Mouse (Mus musculus): ENCODE data around the gene Sohlh2.

Gene Sohlh2

DNA sequence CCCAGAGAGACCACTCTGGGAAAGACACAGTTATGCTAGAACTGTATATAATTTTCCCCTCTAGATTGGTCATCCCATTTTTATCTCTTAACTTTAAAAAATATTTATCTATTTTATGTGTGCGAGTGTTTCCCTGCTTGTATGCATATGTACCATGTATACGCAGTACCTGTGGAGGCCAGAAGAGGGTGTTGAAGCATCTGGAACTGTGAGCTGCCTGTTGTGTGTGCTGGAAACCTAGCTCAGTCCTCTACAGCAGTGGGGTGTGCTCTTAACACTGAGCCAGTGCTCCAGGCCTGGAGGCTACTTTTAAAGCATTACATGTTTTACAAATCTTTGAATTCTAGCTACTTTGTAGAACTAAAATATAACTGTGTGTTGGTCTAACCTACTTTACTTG is 24.6 kb downstream of the Sohlh2 start:
- intact Hi-C loops (cut with DNase I) = no loop called here

DNA sequence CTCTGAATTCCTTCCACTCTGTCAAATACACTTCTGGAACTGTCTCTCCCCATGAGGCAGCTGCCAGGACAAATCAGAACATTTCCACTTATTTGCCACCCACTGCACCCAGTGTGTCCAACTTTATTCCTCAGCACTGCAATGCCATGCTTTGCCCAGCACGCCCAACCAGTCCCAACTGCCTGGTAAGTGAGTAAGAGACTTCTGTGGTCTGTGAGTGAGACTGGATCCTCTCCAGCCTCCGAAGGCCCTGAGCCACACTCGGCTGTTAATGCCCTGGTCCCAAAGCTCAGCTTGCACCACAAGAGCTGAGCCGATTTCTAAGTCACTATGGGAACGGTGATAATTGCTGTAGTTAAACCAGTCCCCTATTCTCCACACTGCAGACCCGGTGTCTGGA is 25.8 kb downstream of the Sohlh2 start:
- intact Hi-C loops (cut with DNase I) = no loop called here

DNA sequence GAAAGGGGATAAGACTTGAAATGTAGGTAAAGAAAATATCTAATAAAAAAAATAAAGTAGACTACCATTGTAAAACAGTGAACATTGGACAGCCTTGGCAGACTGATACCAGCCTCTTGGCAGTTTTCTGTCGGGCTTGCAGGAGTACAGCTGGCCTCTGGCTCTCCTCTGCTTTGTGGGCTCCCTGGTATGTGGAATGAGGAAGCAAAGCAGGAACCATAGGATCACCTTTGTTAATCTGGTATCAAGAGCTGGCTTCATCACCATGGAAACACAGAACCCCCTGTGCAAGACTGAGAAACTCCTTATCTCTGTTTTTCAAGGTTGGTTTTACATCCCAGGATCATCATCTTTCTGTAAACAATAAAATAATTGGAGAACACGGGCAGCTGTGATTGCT is 30.4 kb downstream of the Sohlh2 start:
- intact Hi-C loops (cut with DNase I) = no loop called here

DNA sequence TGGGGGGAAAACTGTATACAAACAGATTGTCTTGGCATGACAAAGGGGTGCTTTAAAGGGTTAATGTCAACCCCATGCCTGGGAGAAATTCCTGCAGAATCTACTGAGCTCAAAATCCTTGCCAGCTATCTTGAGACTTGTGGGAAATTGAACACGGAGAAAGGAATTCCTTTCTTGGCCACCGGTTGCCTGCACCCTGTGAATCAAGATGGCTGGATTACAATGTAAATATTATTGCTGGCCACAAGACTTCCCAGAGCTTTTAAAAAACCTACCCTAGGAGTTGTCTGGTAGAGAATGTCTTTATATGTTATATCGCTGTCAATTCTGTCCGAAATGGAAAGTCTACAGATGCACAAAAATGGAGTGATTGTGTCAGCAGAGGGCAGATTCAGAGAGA is 32.0 kb downstream of the Sohlh2 start:
- intact Hi-C loops (cut with DNase I) = no loop called here

DNA sequence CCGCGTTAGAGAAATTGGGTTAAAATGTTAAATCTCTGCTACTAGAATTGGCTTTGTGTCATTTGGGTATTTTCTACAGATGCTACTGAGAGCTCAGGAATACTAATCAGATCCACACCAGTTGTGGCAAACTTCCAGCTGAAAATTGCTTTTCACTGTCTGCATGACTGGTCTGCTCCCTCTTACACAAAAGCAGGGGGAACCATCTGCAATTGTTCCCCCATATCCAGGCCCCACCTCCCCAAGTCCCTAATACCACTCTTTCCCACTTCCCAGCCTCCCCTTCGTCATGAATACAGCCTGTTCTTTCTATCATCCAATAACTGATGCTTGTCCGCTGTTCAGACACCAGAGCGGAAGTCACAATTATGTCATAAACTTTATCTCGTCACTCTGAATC is 32.6 kb downstream of the Sohlh2 start:
- intact Hi-C loops (cut with DNase I) = no loop called here

DNA sequence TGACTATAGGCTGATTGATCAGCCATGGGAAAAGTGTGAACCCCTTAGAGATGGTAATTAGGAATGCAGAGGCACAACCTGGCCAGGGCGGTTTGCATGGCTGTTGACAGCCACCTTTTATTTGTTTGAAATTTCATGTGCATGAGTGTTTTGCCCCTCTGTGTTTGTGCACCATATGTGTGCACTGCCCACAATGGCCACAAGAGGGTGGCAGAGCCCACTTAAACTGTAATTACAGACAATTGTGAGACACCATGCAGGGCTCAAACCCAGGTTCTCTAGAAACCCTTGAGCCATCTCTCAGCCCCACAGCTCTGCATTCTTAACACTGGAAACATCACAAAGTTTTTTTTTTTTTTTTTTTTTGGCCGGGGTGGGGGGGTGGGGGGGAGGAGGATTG is 40.7 kb downstream of the Sohlh2 start:
- intact Hi-C loops (cut with DNase I) = no loop called here

DNA sequence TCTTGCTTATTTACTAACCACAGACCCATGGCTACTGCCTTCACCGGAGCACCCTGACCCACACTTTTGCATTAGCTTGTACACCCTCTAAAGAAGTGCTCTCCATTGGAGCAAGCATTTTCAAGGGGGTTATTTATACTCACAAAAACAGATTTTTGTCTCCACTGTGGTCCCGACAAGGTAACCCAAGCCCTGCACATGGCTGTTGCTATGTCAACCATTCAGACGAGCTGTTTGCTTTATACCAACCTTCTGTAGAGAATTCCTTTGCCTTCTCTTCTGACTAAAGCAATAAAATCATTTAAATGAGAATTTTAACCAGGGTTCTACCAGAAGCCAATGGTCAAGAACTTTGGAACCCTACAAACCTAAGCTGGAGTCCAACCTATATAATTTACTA is 42.0 kb downstream of the Sohlh2 start:
- intact Hi-C loops (cut with DNase I) = no loop called here

DNA sequence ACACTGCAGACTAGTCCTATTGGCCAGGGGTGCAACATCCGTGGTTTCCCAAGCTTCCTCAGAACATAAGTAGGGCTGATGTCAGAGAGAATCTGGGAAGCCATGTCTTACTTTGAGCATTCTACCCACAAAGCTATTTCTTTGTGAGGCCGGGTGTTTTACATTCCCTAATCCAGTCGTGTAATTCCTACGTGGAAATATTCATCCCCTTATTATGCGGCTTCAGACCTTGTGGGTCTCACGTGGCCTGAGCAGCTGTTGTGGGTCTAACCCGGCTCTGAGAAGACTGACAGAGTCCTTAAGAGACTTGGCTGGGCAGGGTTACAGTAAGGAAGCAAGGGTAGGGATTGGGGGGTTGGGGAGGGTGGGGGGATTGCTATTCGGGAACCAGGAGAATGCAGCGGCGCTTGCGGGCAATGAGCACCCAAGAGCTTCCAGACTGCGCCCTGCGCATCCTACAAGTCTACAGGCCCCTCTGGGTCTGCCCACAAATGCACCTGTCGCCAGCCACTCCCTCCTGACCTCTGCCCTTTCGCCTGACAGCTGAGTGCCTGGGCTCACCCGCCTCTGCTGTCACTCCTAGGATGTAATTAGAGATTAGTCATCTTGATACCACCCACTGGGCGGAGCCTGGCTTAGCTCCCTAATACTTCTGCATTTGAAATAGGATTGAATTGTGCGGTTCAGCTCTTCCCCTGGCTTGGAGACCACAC is 44.8 kb downstream of the Sohlh2 start:
- intact Hi-C loops (cut with DNase I) = no loop called here

DNA sequence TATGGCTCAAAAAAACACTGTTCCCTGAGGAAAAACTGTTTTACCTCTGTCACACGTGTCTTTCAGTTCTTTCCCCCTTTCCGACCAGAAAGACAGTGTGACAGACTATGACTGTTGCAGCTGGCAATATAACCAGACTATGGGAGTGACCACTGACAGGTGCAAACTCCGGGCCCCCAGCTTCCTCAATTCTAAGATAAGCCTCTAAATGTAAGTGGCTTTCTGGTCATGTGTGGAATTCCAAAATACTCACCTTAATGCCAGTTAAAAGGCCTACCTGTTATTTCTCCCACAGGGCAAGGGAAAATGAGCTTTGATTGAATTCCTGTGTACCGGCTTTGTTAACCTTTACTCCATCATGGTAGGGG is 45.4 kb downstream of the Sohlh2 start:
- intact Hi-C loops (cut with DNase I) = no loop called here

DNA sequence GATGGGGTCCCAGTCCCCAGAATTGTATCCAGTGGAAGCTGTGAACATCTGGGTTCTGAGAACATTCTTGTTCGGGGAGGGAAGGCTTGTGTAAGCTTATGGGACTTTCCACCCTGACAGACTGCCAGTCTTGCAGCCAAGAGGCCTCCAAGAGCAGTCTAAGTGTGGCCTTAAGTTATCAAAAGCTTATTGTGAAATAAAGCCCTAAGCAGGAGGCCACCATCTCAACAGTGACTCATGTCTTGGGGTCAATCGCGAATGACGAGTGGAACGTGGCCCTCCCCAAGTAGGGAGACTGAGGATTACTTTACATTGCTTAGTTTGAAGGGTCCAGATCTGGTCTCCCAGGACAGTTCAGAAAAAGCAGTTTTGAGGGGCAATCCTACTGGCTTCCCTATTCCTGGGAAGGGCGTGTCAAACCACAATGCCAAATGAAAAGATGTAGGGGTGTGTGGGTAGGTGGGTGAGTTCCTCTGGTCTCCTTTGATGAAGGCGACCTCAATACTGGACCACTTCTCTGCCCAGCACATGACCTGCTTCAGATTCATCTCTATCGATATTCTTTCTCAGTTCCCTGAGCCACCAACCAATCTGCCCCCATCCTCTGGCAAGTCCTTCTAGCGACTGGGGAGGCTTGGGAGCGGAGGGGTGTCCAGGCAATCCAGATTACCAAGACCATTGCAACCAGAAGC is 60.0 kb downstream of the Sohlh2 start, which contains the start of gene Dclk1:
TSS of gene Dclk1 (plus strand) at position 635 of the 692 bp plus-strand sequence.
- intact Hi-C loops (cut with DNase I) = no loop called here

DNA sequence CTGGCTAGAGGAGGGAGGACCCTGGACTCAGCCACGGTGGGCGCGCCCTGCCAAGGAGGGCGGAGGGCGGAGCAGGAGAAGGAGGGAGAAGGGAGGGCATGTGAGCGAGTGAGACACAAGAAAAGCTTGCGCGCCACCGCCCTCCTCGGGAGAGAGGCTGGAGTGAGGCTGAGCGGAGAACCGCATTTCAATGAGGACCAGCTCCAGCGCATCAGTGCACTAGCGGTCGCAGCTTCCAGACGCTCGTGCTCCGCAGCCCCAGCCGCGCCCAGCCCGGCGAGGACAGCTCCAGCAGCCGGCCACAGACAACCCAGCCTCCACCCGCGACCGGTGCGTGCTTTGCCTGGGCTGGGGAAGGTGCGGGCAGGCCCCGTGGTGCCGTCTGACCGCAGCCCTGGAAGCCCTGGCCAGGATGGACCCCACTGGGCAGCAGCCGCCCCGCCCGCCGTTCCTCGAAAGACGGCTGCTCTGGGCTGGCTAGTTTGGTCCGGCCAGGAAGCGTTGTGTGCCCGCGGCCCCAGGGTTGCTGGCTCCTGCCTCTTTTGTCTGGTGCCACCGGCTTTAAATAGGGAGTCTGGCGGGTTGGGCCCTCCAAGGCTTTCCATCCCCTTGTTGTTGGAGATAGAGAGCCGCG is 60.7 kb downstream of the Sohlh2 start:
- intact Hi-C loops (cut with DNase I) = no loop called here

DNA sequence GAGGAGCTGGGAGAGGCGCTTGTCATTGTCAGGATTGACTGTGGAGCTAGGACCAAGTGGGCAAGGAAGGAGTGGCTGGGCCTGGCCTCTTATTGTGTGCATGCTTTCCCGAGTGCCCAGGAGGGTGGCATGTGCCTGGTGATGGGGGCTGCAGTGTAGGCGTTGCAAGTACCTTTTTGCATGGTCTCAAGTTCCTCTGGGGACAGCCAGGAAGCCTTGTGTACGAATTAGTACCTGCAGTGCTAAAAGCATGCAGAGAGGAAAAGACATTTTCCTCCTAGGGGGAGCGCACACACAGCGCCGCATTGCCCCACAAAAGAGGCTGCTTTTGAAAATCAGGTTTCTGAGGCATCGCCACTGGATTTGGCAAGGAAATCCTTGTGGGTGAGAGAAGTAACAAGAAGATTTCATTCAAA is 61.2 kb downstream of the Sohlh2 start:
- intact Hi-C loops (cut with DNase I) = no loop called here

DNA sequence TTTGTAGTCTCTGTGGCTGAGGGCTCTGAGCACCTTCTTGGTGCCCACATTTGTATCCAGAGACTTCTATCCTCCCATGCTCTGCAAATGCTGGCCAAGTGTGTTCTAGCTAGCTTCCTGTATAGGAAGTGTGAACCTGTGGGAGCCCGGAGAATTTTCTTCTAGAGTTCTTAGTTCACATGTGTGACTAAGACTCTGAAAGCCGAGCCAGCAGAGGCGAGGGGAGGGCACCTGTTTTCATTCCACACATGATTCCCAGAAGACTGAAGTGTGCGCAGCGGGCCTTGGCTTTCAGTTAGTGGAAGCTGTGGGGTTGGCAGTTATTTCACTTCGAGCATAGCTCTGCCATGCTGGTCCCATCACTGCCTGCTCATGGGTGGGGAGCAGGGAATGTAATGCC is 62.3 kb downstream of the Sohlh2 start:
- intact Hi-C loops (cut with DNase I) = no loop called here

DNA sequence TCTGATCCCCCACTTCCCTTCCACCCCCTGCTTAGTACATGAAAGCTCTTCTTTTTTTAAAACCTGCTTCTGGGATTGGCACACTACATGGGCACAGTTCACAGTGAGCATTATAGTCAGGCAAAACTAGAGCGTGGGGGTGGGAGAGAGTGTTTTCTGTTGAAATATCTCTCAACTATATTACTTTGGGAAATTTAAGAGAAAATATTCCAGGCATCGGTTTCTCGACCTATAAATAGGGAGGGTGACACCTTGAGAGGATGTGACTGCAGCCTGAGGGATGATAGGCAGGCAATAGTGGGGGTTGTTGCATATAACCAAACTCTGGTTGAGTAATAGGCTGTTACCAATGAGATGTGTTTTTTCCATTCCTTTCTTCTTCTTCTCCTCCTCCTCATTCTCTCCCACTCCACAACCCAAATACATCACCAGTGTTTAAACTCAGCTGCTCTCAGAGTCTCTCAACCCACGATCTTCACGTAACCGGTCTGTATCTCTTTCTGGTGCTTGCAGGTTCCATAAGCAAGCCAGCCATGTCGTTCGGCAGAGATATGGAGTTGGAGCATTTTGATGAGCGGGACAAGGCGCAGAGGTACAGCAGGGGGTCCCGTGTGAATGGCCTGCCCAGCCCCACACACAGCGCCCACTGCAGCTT is 64.9 kb downstream of the Sohlh2 start:
- intact Hi-C loops (cut with DNase I) = no loop called here

DNA sequence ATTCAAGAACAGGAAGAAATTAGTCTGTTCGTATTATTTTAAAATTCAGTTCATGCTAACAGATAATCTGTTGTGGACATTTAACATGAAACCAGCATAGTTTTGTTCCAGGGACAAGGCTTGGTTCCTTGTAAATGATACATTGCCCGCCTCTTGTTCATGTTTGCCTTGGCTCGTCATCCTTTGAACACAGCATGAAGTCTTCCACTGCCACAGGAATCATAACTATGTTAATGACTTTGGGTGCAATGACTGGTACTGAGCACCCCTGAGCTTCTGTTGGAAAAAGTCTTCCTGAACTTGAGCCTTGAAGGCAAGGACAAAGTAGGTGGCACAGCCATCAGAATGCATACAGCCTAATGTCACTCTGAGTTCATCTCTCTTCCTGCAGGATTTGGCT is 66.2 kb downstream of the Sohlh2 start:
- intact Hi-C loops (cut with DNase I) = no loop called here

DNA sequence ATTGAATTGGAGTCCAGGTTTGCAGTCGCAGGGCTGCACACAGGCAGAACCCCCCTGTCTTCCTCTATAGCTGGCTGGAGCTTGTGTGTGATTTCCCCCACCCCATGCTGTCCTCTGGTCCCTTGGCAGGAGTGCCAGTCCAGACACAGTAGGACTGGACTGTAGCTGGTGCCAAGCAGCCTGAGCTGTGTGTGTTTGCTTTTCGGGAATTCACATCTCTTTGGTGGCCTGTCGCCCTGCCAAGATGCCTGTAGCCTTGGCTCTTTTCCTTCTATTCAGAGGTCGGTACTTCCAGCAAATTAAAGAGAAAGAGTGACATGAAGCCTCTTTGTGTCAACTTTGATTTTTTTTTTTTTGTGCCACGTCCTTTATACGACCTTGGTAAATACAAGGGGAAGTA is 66.7 kb downstream of the Sohlh2 start:
- intact Hi-C loops (cut with DNase I) = no loop called here

DNA sequence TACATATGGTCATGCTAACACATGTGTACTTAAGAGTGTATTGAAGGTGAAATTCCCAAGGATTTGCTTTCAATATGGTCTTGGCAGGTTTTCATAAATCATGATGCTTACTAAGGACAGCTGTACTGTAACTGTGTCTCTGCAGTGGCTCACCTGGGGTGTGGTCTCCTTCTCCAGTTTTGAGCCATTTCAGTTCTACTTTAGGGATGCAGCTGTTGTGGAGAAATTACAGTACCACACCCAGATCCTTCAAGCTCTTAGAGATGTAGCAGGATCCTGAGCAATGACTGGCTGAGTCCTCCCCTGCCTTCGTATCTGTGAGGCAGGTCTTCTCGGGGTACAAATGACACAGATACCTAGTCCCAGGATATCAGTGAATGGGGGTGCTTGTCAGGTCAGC is 68.8 kb downstream of the Sohlh2 start:
- intact Hi-C loops (cut with DNase I) = no loop called here

Small RNA genes lying within 50 kb of the gene (microRNA-seq; reads per million reads assigned to microRNA genes)
- 0 reads per million in 2 experiments for gene Gm22029
